Mouse (Mus musculus): ENCODE measurements around the gene Rras. TPM values are rescaled to one million over a fixed set of nuclear protein-coding genes. Genes with fewer than 3 reads are reported as not detected.
A peak's percentile ranks its signal among the peaks of the same experiment; 100 is the strongest.

The Rras gene
- polyA plus RNA-seq, 1 experiment from 2014 or later, result 76.4 TPM

- no peak overlapping the region for H3K9ac ChIP-seq
- no peak overlapping the region for H3K27ac ChIP-seq
- H3K36me3 ChIP-seq, result peaks cover 70% of the 10 kb centered on the region
- ATAC-seq (replicated peaks; ENCODE audit: insufficient number of reproducible peaks, insufficient read depth, low FRiP score, low read depth), result no peak
- H3K4me1 ChIP-seq (replicated peaks), result peaks cover 42% of the 10 kb centered on the region
- no peaks in the 10 kb centered on the region for H3K27me3 ChIP-seq
- no peaks in the 10 kb centered on the region for H3K9me3 ChIP-seq (replicated peaks)
- no peak overlapping the region for H3K4me2 ChIP-seq
- H3K4me3 ChIP-seq, result no peak overlapping the region
- 77% methylated on average over 7 of the region's 7 CpGs for WGBS
Measured at GRCm38 (mm10) chr7:45002440-45002839, 15.3 kb upstream of the Rras start.

GRCm38 (mm10) chr7:45004546-45004945 is 13.2 kb upstream of the Rras start:
- no peaks in the 10 kb centered on the region for H3K9me3 ChIP-seq (replicated peaks)
- H3K9ac ChIP-seq, result no peak overlapping the region
- H3K4me3 ChIP-seq, result no peak overlapping the region
- H3K36me3 ChIP-seq, result peaks cover 91% of the 10 kb centered on the region
- H3K27me3 ChIP-seq, result no peaks in the 10 kb centered on the region
- peaks cover 27% of the 10 kb centered on the region for H3K4me1 ChIP-seq (replicated peaks)
- no peak overlapping the region for H3K4me2 ChIP-seq
- no peak for ATAC-seq (replicated peaks; ENCODE audit: insufficient number of reproducible peaks, insufficient read depth, low FRiP score, low read depth)
- peak overlapping the region; percentile 37; the same call in 1 of the 2 replicates for H3K27ac ChIP-seq
- 62% methylated on average over 3 of the region's 3 CpGs for WGBS

- H3K9ac ChIP-seq, result no peak overlapping the region
- no peaks in the 10 kb centered on the region for H3K27me3 ChIP-seq
- H3K27ac ChIP-seq, result no peak overlapping the region
- 78% methylated on average over 6 of the region's 6 CpGs for WGBS
- H3K4me2 ChIP-seq, result no peak overlapping the region
- peaks cover 19% of the 10 kb centered on the region for H3K4me1 ChIP-seq (replicated peaks)
- no peaks in the 10 kb centered on the region for H3K9me3 ChIP-seq (replicated peaks)
- ATAC-seq (replicated peaks; ENCODE audit: insufficient number of reproducible peaks, insufficient read depth, low FRiP score, low read depth), result no peak
- H3K4me3 ChIP-seq, result no peak overlapping the region
- peaks cover 97% of the 10 kb centered on the region for H3K36me3 ChIP-seq
Measured at GRCm38 (mm10) chr7:45005321-45005992, 12.3 kb upstream of the Rras start.

- Histone ChIP-seq H3K27ac (no peak overlapping the region), H3K9ac (no peak overlapping the region), H3K27me3 (no peaks in the 10 kb centered on the region), H3K9me3 (replicated peaks) (no peaks in the 10 kb centered on the region), H3K4me2 (no peak overlapping the region), H3K4me1 (replicated peaks) (peaks cover 10% of the 10 kb centered on the region), H3K36me3 (peaks cover 94% of the 10 kb centered on the region), H3K4me3 (no peak overlapping the region)
- 93% methylated on average over 12 of the region's 12 CpGs for WGBS
- ATAC-seq (replicated peaks; ENCODE audit: insufficient number of reproducible peaks, insufficient read depth, low FRiP score, low read depth), result no peak
Measured at GRCm38 (mm10) chr7:45006503-45006902, 11.3 kb upstream of the Rras start.

GRCm38 (mm10) chr7:45007141-45007540 is 10.6 kb upstream of the Rras start:
- 95% methylated on average over 29 of the region's 29 CpGs for WGBS
- Histone ChIP-seq H3K27ac (no peak overlapping the region), H3K27me3 (no peaks in the 10 kb centered on the region), H3K4me1 (replicated peaks) (peaks cover 5% of the 10 kb centered on the region), H3K9me3 (replicated peaks) (no peaks in the 10 kb centered on the region), H3K36me3 (peaks cover 94% of the 10 kb centered on the region), H3K4me2 (no peak overlapping the region), H3K9ac (no peak overlapping the region), H3K4me3 (no peak overlapping the region)
- no peak for ATAC-seq (replicated peaks; ENCODE audit: insufficient number of reproducible peaks, insufficient read depth, low FRiP score, low read depth)

- 91% methylated on average over 30 of the region's 30 CpGs for WGBS
- peaks cover 5% of the 10 kb centered on the region for H3K4me1 ChIP-seq (replicated peaks)
- no peak overlapping the region for H3K9ac ChIP-seq
- no peaks in the 10 kb centered on the region for H3K9me3 ChIP-seq (replicated peaks)
- peaks cover 93% of the 10 kb centered on the region for H3K36me3 ChIP-seq
- no peak for ATAC-seq (replicated peaks; ENCODE audit: insufficient number of reproducible peaks, insufficient read depth, low FRiP score, low read depth)
- no peak overlapping the region for H3K4me3 ChIP-seq
- H3K27ac ChIP-seq, result no peak overlapping the region
- H3K27me3 ChIP-seq, result no peaks in the 10 kb centered on the region
- no peak overlapping the region for H3K4me2 ChIP-seq
Measured at GRCm38 (mm10) chr7:45007846-45008245, 9.9 kb upstream of the Rras start.

- Histone ChIP-seq H3K4me2 (no peak overlapping the region), H3K9ac (no peak overlapping the region), H3K4me3 (no peak overlapping the region), H3K27me3 (no peaks in the 10 kb centered on the region), H3K4me1 (replicated peaks) (peaks cover 5% of the 10 kb centered on the region), H3K27ac (no peak overlapping the region), H3K9me3 (replicated peaks) (no peaks in the 10 kb centered on the region), H3K36me3 (peaks cover 91% of the 10 kb centered on the region)
- ATAC-seq (replicated peaks; ENCODE audit: insufficient number of reproducible peaks, insufficient read depth, low FRiP score, low read depth), result no peak
- 93% methylated on average over 19 of the region's 19 CpGs for WGBS
Measured at GRCm38 (mm10) chr7:45008411-45008810, 9.3 kb upstream of the Rras start.

- Histone ChIP-seq H3K4me3 (no peak overlapping the region), H3K9me3 (replicated peaks) (no peaks in the 10 kb centered on the region), H3K4me1 (replicated peaks) (peaks cover 13% of the 10 kb centered on the region), H3K27me3 (no peaks in the 10 kb centered on the region), H3K4me2 (no peak overlapping the region), H3K36me3 (peaks cover 57% of the 10 kb centered on the region), H3K9ac (no peak overlapping the region), H3K27ac (no peak overlapping the region)
- WGBS, result 93% methylated on average over 6 of the region's 6 CpGs
- no peak for ATAC-seq (replicated peaks; ENCODE audit: insufficient number of reproducible peaks, insufficient read depth, low FRiP score, low read depth)
Measured at GRCm38 (mm10) chr7:45012011-45012410, 5.8 kb upstream of the Rras start.

- ATAC-seq (replicated peaks; ENCODE audit: insufficient number of reproducible peaks, insufficient read depth, low FRiP score, low read depth), result no peak
- WGBS, result 80% methylated on average over 4 of the region's 4 CpGs
- no peak overlapping the region for H3K4me3 ChIP-seq
- no peak overlapping the region for H3K27ac ChIP-seq
- H3K9me3 ChIP-seq (replicated peaks), result no peaks in the 10 kb centered on the region
- peaks cover 49% of the 10 kb centered on the region for H3K36me3 ChIP-seq
- H3K9ac ChIP-seq, result no peak overlapping the region
- no peaks in the 10 kb centered on the region for H3K27me3 ChIP-seq
- peaks cover 13% of the 10 kb centered on the region for H3K4me1 ChIP-seq (replicated peaks)
- H3K4me2 ChIP-seq, result no peak overlapping the region
Measured at GRCm38 (mm10) chr7:45012824-45013223, 4.9 kb upstream of the Rras start.

GRCm38 (mm10) chr7:45013366-45014095 is 4.2 kb upstream of the Rras start:
- H3K4me3 ChIP-seq, result no peak overlapping the region
- no peaks in the 10 kb centered on the region for H3K9me3 ChIP-seq (replicated peaks)
- H3K27me3 ChIP-seq, result no peaks in the 10 kb centered on the region
- H3K4me2 ChIP-seq, result no peak overlapping the region
- no peak overlapping the region for H3K9ac ChIP-seq
- no peak for ATAC-seq (replicated peaks; ENCODE audit: insufficient number of reproducible peaks, insufficient read depth, low FRiP score, low read depth)
- peaks cover 17% of the 10 kb centered on the region for H3K4me1 ChIP-seq (replicated peaks)
- H3K36me3 ChIP-seq, result peaks cover 42% of the 10 kb centered on the region
- H3K27ac ChIP-seq, result no peak overlapping the region
- WGBS, result 93% methylated on average over 16 of the region's 16 CpGs

GRCm38 (mm10) chr7:45014096-45014451 is 3.7 kb upstream of the Rras start:
- H3K4me3 ChIP-seq, result no peak overlapping the region
- H3K4me1 ChIP-seq (replicated peaks), result peaks cover 22% of the 10 kb centered on the region
- no peak overlapping the region; the same call in 1 of the 2 replicates for H3K4me2 ChIP-seq
- no peaks in the 10 kb centered on the region for H3K27me3 ChIP-seq
- H3K9me3 ChIP-seq (replicated peaks), result no peaks in the 10 kb centered on the region
- 0 out of 2 replicates have a peak overlapping the region, but pooled peaks have one; percentile 23 for H3K9ac ChIP-seq
- ATAC-seq (replicated peaks; ENCODE audit: insufficient number of reproducible peaks, insufficient read depth, low FRiP score, low read depth), result no peak
- 89% methylated on average over 3 of the region's 3 CpGs for WGBS
- H3K27ac ChIP-seq, result no peak overlapping the region
- H3K36me3 ChIP-seq, result peaks cover 37% of the 10 kb centered on the region
